Mouse (Mus musculus) layer of hippocampus, postnatal 36 days (tissue): ENCODE results near the gene Wdr66. TPM values are rescaled to one million over a fixed set of nuclear protein-coding genes. Genes with fewer than 3 reads are reported as not detected.

ENCODE experiments used
- DNase-seq, 2 experiments: peaks; one replicate each; pipeline ENCODE4 v3.0.0; 2022
- total RNA-seq, 2 experiments: library from RNA; stranded (reverse); gene quantifications; 2 replicates each; pipeline ENCODE4 v1.2.3; 2021

Gene Wdr66
- total RNA-seq, 2 experiments from 2014 or later: 3.6 to 5.5 TPM

DNA sequence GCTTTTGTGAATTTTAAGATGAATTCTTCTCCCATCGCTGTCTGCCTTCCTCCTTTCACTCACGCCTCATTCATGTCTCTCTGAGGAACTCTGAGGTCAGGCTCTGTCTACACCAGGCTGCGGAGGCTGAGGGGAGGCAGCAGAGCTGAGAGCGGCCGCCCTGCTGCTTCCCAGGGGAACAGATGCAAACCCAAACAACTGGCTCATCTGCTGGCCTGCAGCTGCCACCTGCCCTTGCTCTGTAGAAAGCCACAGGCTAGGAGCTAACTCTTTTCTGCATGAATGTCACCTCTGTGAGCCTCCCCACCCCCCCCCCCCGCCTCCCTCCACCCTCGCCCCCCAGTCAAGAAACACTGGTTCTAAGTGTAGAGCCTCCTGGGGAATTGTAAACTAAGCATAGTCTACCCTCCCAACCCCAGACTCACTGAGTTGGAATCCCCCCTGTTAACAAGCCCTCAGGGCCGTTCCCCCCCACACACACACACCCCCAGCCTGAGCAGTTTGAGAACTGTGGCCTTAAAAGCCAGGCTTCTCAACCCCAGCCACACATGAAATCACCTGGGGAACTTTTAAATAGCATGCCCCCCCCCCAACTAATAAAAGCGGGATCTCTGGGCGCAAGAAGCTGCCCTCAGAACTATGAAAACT lies 63.4 kb downstream of the Wdr66 start:
- DNase-seq: no peak

- DNase-seq: no peak
Observed at GRCm38 (mm10) chr5:123317992-123318391, 66.1 kb downstream of the Wdr66 start.

- DNase-seq: no peak
Observed at GRCm38 (mm10) chr5:123320136-123320535, 68.2 kb downstream of the Wdr66 start.

- DNase-seq: no peak
Observed at GRCm38 (mm10) chr5:123324242-123324641, 72.3 kb downstream of the Wdr66 start.

GRCm38 (mm10) chr5:123326006-123326750 lies 74.3 kb downstream of the Wdr66 start:
- DNase-seq: no peak

GRCm38 (mm10) chr5:123326751-123327148 lies 74.8 kb downstream of the Wdr66 start:
- DNase-seq: no peak

DNA sequence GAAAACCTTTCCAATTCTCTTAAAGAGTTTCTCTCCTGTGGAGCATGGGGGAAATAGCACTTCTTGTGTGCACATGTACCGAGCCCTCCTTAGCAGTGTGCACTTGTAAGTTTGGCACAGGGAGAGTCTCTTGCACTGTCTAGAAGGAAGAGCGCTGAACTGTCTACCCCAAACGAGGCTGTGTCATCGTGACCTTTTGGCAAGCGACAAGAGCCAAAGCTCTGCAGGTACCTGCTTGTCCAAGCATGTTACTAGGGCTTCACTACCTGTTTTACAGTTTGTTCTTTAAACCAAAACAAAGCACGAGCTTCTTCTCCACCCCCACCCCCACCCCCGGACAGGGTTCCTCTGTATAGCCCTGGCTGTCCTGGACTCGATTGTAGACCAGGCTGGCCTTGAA lies 75.8 kb downstream of the Wdr66 start:
- no peak for DNase-seq

DNA sequence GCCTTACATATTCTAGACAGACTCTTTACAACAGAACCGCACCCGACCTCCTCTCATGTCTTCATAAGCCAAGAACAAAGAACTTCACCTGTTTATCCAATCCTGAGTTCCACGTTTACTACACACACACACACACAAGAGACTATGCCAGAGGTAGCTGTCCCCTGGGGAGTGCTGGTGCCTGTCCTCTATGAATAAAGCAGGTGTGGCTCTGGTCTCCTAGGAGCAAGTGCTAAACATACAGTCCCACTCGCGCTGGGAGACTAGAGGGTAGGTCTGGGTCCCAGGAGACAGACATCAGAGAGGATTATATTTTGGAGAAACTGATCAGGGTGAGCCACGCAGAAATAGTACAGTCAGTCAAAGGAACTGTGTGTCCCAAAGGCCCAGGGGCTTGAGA lies 81.7 kb downstream of the Wdr66 start:
- DNase-seq: no peak

- DNase-seq: no peak
Observed at GRCm38 (mm10) chr5:123336205-123336961, 84.5 kb downstream of the Wdr66 start.

- DNase-seq: no peak
Observed at GRCm38 (mm10) chr5:123338463-123338862, 86.6 kb downstream of the Wdr66 start.

- DNase-seq: peak; percentile 95 to 96
Observed at GRCm38 (mm10) chr5:123343707-123344627, 92.1 kb downstream of the Wdr66 start, which contains the start of gene Bcl7a. Gene Bcl7a (plus strand): TSS chr5:123343834.

DNA sequence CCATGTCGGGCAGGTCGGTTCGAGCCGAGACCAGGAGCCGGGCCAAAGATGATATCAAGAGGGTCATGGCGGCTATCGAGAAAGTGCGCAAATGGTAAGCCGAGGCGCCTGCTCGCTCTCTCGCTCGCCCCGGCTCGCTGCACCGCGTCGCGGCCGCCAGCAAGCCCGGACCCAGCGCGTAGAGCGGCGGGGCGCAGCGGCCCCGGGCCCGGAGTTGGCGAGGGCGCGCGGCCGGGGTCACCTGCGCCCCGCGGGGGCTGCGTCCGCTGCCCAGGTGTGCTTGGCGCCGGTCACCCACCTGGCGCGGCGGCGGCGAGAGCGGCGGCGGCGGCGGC lies 92.7 kb downstream of the Wdr66 start:
- DNase-seq: peak in 1 of 2 experiments; percentile 26

DNA sequence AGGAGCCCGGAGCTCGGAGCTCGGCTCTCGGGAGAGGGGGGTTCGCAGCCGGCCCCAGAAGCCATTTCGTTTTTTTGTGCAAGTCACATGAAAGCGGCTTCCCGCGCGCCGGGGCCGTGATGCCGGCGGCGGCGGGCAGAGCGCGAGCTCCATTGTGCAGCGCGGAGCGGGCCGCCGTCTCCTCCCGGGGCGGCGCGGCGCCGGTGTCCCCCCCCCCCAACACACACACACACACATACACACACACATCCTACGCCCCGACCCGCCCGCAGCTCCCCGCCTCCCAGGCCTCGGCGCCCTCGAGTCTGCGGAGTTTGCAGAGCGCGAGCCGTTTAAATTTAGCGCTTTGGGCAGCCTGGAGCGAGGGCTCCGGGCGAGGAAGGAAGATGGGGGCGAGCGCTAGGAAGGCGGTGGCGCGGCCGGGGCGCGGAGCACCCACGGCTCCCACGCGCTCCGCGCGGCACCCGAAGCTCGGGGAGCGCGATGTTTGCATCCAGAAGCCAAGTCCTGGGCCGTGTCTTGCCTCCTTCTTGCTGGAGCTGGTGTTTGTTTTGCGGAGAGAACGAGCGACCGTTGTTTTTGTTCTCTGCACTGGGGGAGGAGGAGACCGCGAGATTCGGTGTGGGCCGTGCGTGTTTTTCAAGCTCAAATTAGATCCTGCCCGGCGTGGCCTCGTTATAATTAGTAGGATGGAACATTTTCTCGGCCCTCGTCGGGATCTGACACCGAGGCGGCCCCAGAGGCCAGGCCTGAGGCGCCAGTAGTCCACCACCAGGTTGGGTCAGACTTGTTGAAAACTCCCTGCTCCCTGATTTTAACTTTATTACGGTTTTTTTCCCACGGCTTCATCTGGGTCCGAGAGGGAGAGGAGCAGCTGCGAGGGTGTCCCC lies 93.3 kb downstream of the Wdr66 start:
- DNase-seq: peak; percentile 45 to 51

- DNase-seq: peak; percentile 66 to 71
Observed at GRCm38 (mm10) chr5:123345853-123346654, 94.2 kb downstream of the Wdr66 start.

DNA sequence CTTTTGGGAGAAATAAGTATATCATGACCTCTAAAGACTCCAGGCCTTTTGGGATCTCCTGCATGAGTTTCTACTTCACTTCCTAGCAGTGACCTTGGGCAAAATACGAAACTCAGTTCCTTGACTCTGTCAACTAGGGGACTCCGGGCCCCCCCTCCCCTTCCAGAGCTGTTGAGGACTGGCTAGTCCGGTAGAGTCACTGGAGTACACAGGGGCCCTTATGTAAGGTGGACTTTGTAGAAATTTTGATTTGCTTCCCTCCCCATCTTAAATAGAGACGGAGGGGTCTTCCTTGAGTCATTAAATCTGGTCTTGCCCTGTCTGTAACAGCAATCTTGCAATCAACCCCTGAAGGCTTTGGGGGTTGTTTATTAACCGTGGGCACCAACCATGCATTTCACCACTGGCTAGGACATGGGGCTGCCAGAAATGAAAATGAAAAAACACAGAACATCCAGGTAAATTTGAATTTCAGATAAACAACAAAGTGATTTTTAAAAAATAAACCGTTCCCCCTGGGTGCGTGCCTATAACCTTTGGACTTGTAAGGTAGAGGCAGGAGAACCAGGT lies 94.9 kb downstream of the Wdr66 start:
- no peak for DNase-seq

GRCm38 (mm10) chr5:123347985-123348384 lies 96.1 kb downstream of the Wdr66 start:
- DNase-seq: no peak

DNA sequence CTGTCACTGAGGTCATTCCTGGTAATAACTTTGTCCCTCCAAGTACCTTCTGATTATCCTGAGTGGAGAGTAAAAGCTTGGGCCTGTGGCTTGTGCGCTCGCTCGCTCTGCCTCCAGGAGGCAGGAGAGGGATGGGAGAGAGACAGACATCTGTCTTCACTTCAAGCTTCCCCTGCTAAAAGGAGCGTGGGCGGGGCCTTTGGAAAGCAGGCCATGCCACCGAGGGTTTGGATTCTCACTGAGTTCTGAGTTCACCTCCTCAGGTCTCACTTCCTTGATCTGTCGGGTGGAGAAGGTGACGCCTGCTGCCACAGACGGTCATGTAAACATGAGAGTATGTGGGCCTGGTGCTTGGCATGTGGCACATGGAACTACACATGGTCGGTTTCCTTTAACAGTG lies 98.5 kb downstream of the Wdr66 start:
- peak in 1 of 2 experiments; percentile 29 for DNase-seq

- DNase-seq: no peak
Observed at GRCm38 (mm10) chr5:123355918-123356317, 104.0 kb downstream of the Wdr66 start.

GRCm38 (mm10) chr5:123357253-123357652 lies 105.4 kb downstream of the Wdr66 start:
- DNase-seq: no peak

- DNase-seq: no peak
Observed at GRCm38 (mm10) chr5:123359431-123359830, 107.5 kb downstream of the Wdr66 start.
